Mouse (Mus musculus): ENCODE results near the gene Map3k20. TPM values are rescaled to one million over a fixed set of nuclear protein-coding genes. Genes with fewer than 3 reads are reported as not detected.

Gene Map3k20
- polyA plus RNA-seq, 1 experiment, result 6.0 TPM

DNA sequence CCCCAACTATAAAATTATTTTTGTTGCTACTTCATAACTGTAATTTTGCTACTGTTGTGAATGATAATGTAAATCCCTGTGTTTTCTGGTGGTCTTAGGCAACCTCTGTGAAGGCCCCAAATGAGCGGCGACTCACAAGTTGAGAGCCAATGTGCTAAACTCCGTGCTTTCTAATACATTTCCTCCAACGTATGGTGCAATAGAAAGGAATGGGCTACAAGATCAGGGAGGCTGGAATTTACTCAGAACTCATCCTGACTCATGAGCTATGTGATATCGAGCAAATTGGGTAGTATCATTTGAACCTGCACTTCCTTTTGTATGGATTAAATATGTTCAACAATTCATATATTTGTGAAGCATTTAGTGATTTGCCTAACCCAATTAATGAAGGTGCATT lies 4.9 kb upstream of the Map3k20 start:
- no peaks in the 10 kb centered on the region for H3K36me3 ChIP-seq (ENCODE audit: control insufficient read depth, insufficient read depth, low read length)
- 0 out of 2 replicates have a peak, but pooled peaks cover under 1% of the 10 kb centered on the region for H3K27me3 ChIP-seq (ENCODE audit: control insufficient read depth, insufficient read depth, low read length)
- H3K4me3 ChIP-seq (ENCODE audit: low read depth, low read length), result no peak overlapping the region
- peaks cover 2% of the 10 kb centered on the region; the same call in 1 of the 2 replicates for H3K4me1 ChIP-seq (ENCODE audit: control insufficient read depth, insufficient read depth, insufficient read length, low read length)
- TF ChIP-seq POLR2A (IDR thresholded peaks at IDR 0.05; ENCODE audit: low read depth, low read length) (no peak), CTCF (IDR thresholded peaks at IDR 0.05; ENCODE audit: extremely low read depth, insufficient read length, insufficient replicate concordance, low read depth, low read length) (no peak)
- H3K27ac ChIP-seq (ENCODE audit: insufficient read depth, low read depth, low read length), result no peak overlapping the region
- WGBS, result 94% methylated on average over 5 of the region's 5 CpGs

DNA sequence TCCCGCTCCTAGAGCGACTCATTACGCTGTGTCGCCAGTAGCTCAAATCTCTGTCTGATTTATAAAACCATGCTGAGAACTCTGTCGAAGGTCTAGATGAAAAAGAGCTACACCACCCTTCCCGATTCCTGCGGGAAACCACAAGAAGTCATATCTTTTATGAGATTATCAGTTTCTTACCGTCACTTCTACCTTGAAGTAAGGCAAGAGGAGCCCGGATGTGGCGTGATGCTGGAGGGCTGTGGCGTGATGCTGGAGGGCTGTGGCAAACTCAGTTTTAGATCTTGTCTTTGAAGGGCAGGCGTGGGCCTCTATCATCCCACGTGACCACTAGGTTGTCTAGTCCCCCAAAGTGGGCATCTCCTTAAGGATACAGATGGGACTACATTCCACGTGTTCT lies 3.5 kb upstream of the Map3k20 start:
- 92% methylated on average over 14 of the region's 14 CpGs for WGBS
- no peak for TF ChIP-seq CTCF (IDR thresholded peaks at IDR 0.05; ENCODE audit: extremely low read depth, insufficient read length, insufficient replicate concordance, low read depth, low read length)
- TF ChIP-seq POLR2A (IDR thresholded peaks at IDR 0.05; ENCODE audit: low read depth, low read length), result no peak
- no peak overlapping the region for H3K4me3 ChIP-seq (ENCODE audit: low read depth, low read length)
- H3K27ac ChIP-seq (ENCODE audit: insufficient read depth, low read depth, low read length), result no peak overlapping the region
- H3K27me3 ChIP-seq (ENCODE audit: control insufficient read depth, insufficient read depth, low read length), result 0 out of 2 replicates have a peak, but pooled peaks cover 4% of the 10 kb centered on the region
- no peaks in the 10 kb centered on the region for H3K36me3 ChIP-seq (ENCODE audit: control insufficient read depth, insufficient read depth, low read length)
- H3K4me1 ChIP-seq (ENCODE audit: control insufficient read depth, insufficient read depth, insufficient read length, low read length), result peaks cover 2% of the 10 kb centered on the region; the same call in 1 of the 2 replicates

DNA sequence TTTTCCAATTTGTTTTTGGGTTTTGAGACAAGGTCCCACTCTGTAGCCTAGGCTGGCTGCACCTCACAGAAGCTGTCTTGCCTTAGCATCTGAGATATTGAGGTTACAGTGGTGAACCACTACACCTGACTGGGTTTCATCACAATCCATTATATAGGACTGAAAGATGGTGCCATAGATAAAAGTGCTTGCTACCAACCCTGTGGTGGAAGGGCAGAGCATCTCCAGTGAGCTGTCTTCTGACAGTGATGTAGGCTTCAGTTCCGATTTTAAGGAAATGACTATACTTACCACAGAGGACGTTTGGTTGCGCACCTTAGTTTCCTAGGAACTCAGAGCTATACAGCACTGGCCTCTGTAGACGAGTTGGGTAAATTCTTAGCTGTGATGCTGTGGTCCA lies 2.7 kb upstream of the Map3k20 start:
- Histone ChIP-seq H3K4me1 (ENCODE audit: control insufficient read depth, insufficient read depth, insufficient read length, low read length) (peaks cover 5% of the 10 kb centered on the region), H3K36me3 (ENCODE audit: control insufficient read depth, insufficient read depth, low read length) (no peaks in the 10 kb centered on the region), H3K27ac (ENCODE audit: insufficient read depth, low read depth, low read length) (no peak overlapping the region), H3K27me3 (ENCODE audit: control insufficient read depth, insufficient read depth, low read length) (0 out of 2 replicates have a peak, but pooled peaks cover 4% of the 10 kb centered on the region), H3K4me3 (ENCODE audit: low read depth, low read length) (no peak overlapping the region)
- WGBS, result 83% methylated on average over 4 of the region's 4 CpGs
- TF ChIP-seq CTCF (IDR thresholded peaks at IDR 0.05; ENCODE audit: extremely low read depth, insufficient read length, insufficient replicate concordance, low read depth, low read length) (no peak), POLR2A (IDR thresholded peaks at IDR 0.05; ENCODE audit: low read depth, low read length) (no peak)

DNA sequence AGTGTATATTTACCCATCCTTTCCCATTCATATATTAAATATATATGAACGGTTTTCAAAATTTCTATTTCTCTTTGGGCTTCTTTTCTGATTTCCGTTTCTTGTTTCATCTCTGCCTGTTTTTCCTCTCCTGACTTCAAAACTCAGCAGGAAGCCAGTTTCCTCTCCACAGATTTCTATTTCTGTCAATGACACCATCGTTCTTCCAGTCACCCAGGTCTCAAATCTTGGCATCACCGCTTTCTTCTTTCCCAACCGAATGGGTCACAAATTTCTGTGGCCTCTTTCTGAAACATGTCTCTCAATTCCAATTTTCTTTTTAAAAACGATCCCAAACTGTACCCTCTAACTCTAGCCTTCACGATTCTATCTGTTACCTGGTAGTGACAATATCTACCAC lies 748 bp upstream of the Map3k20 start:
- H3K4me1 ChIP-seq (ENCODE audit: control insufficient read depth, insufficient read depth, insufficient read length, low read length), result peaks cover 10% of the 10 kb centered on the region
- H3K27ac ChIP-seq (ENCODE audit: insufficient read depth, low read depth, low read length), result no peak overlapping the region
- H3K4me3 ChIP-seq (ENCODE audit: low read depth, low read length), result no peak overlapping the region
- WGBS, result 84% methylated on average over 7 of the region's 7 CpGs
- no peaks in the 10 kb centered on the region for H3K36me3 ChIP-seq (ENCODE audit: control insufficient read depth, insufficient read depth, low read length)
- TF ChIP-seq CTCF (IDR thresholded peaks at IDR 0.05; ENCODE audit: extremely low read depth, insufficient read length, insufficient replicate concordance, low read depth, low read length), result no peak
- TF ChIP-seq POLR2A (IDR thresholded peaks at IDR 0.05; ENCODE audit: low read depth, low read length), result no peak
- H3K27me3 ChIP-seq (ENCODE audit: control insufficient read depth, insufficient read depth, low read length), result 0 out of 2 replicates have a peak, but pooled peaks cover 4% of the 10 kb centered on the region

DNA sequence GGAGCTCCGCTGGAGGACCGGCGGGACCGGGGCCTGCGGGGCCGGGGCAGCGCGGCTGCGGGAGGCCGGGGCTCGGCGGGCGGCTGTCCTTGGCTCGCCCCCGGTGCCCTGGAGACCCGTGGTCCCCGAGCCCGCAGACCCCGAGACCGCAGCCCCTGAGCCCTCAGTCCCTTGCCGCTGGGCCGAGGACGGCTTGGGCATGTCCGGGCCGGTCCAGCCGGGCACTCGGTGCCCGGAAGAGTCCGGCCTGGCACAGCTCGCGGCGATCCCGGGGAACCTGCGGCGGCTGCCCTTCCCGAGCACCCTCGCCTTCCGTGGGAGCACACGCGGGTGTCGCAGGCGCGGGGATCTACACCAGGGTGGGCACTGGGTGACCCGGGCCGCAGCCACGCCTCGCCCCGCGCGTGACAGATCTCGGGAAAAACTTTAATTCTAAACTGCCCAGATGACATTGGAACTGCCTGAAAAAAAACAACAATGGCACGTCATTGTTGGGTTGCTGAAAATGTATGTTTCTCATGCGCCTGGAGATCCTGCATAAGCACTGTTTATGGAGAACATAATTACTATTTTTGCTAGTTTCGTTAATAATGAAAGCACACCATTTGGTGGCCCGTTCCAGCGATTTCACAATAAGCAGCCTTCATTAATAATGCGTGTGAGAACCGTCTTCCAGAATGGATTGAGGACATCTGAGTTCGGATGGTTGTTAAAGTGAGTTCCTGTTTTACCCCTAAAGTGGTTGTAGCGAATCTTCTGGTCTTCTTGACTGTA lies 638 bp downstream of the Map3k20 start:
- under 1% methylated on average over 58 of the region's 60 CpGs for WGBS
- H3K27me3 ChIP-seq (ENCODE audit: control insufficient read depth, insufficient read depth, low read length), result 0 out of 2 replicates have a peak, but pooled peaks cover 4% of the 10 kb centered on the region
- peak overlapping the region; percentile 41 for H3K27ac ChIP-seq (ENCODE audit: insufficient read depth, low read depth, low read length)

DNA sequence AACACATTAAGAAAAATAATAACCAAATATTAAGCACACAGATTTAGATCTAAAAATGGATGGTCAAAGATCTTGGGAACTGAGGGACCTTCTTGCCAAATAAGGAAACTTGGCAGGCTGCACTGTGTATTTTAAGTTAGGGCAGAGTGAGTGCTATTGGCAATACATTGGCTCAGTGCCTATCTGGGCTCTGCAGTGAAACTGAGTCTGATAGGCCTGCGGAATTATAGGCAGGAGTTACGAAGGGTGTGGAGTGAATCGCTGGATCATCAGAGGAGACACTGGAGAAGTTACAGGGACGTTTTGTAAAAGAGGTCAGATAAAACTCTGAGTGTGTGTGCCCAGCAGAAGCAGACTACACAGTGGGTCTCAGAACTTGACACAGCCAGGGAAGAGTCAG lies 1.7 kb downstream of the Map3k20 start:
- Histone ChIP-seq H3K36me3 (ENCODE audit: control insufficient read depth, insufficient read depth, low read length) (no peaks in the 10 kb centered on the region), H3K27ac (ENCODE audit: insufficient read depth, low read depth, low read length) (peak overlapping the region; percentile 60), H3K4me3 (ENCODE audit: low read depth, low read length) (no peak overlapping the region), H3K27me3 (ENCODE audit: control insufficient read depth, insufficient read depth, low read length) (0 out of 2 replicates have a peak, but pooled peaks cover 4% of the 10 kb centered on the region), H3K4me1 (ENCODE audit: control insufficient read depth, insufficient read depth, insufficient read length, low read length) (peaks cover 10% of the 10 kb centered on the region)
- WGBS, result 13% methylated on average over 4 of the region's 4 CpGs
- TF ChIP-seq POLR2A (IDR thresholded peaks at IDR 0.05; ENCODE audit: low read depth, low read length) (no peak), CTCF (IDR thresholded peaks at IDR 0.05; ENCODE audit: extremely low read depth, insufficient read length, insufficient replicate concordance, low read depth, low read length) (no peak)

More for the DNA sequence above, 638 bp downstream of the Map3k20 start:
- Histone ChIP-seq H3K36me3 (ENCODE audit: control insufficient read depth, insufficient read depth, low read length) (no peaks in the 10 kb centered on the region), H3K4me1 (ENCODE audit: control insufficient read depth, insufficient read depth, insufficient read length, low read length) (peaks cover 10% of the 10 kb centered on the region), H3K4me3 (ENCODE audit: low read depth, low read length) (peak overlapping the region; percentile 99)
- TF ChIP-seq POLR2A (IDR thresholded peaks at IDR 0.05; ENCODE audit: low read depth, low read length) (no peak), CTCF (IDR thresholded peaks at IDR 0.05; ENCODE audit: extremely low read depth, insufficient read length, insufficient replicate concordance, low read depth, low read length) (no peak)

- TF ChIP-seq POLR2A (IDR thresholded peaks at IDR 0.05; ENCODE audit: low read depth, low read length), result no peak
- TF ChIP-seq CTCF (IDR thresholded peaks at IDR 0.05; ENCODE audit: extremely low read depth, insufficient read length, insufficient replicate concordance, low read depth, low read length), result no peak
- Histone ChIP-seq H3K27ac (ENCODE audit: insufficient read depth, low read depth, low read length) (no peak overlapping the region), H3K36me3 (ENCODE audit: control insufficient read depth, insufficient read depth, low read length) (no peaks in the 10 kb centered on the region), H3K4me1 (ENCODE audit: control insufficient read depth, insufficient read depth, insufficient read length, low read length) (peaks cover 10% of the 10 kb centered on the region), H3K27me3 (ENCODE audit: control insufficient read depth, insufficient read depth, low read length) (0 out of 2 replicates have a peak, but pooled peaks cover 4% of the 10 kb centered on the region), H3K4me3 (ENCODE audit: low read depth, low read length) (no peak overlapping the region)
- 29% methylated on average over 11 of the region's 11 CpGs for WGBS
These were observed 3.6 kb downstream of the Map3k20 start for GRCm38 (mm10) chr2:72288932-72289534.
